Mouse (Mus musculus) embryonic facial prominence, embryonic 11.5 days (tissue): Measurements from ENCODE around the gene Gm49673. TPM values are rescaled to one million over a fixed set of nuclear protein-coding genes. Genes with fewer than 3 reads are reported as not detected.
"Not testable (repeated sequence)": the region's sequence is repeated elsewhere in the genome, so short reads cannot be mapped to it uniquely, and the experiment has no call there.

ENCODE experiments used
- ATAC-seq: fragments of 200-750 bp; cut with Nextera tagmentation; replicated peaks from 2 replicates; pipeline ENCODE4 v1.8.0; 2017; ENCODE audit warnings: low read depth; ENCODE audit not compliant: insufficient number of reproducible peaks, low FRiP score, low TSS enrichment
- DNase-seq: peaks from one replicate; pipeline ENCODE4 v3.0.0-alpha.2; 2015; ENCODE audit warnings: low spot score
- H3K27ac ChIP-seq: fragments of 300-500 bp; sonication (generic); replicated peaks from 2 replicates; pipeline ENCODE4 v1.5.1; 2014; ENCODE audit warnings: mild to moderate bottlenecking, low read depth, low read length, control low read depth
- H3K27me3 ChIP-seq: fragments of 300-500 bp; sonication (generic); 2 replicates; pipeline ENCODE4 v1.6.1; 2014; ENCODE audit warnings: mild to moderate bottlenecking, low read length, moderate library complexity, mixed read lengths; ENCODE audit not compliant: control insufficient read depth, insufficient read depth
- H3K36me3 ChIP-seq: fragments of 300-500 bp; sonication (generic); replicated peaks from 2 replicates; pipeline ENCODE4 v1.6.1; 2014; ENCODE audit warnings: low read depth, mild to moderate bottlenecking, low read length, moderate library complexity, mixed read lengths; ENCODE audit not compliant: control insufficient read depth, insufficient read depth
- H3K4me1 ChIP-seq: fragments of 300-500 bp; sonication (generic); 2 replicates; pipeline ENCODE4 v1.6.1; 2014; ENCODE audit warnings: low read length, mixed read lengths; ENCODE audit not compliant: control insufficient read depth, insufficient read depth
- H3K4me2 ChIP-seq: fragments of 300-500 bp; sonication (generic); 2 replicates; pipeline ENCODE4 v1.6.1; 2014; ENCODE audit warnings: low read depth, mild to moderate bottlenecking, control low read depth, low read length, moderate library complexity
- H3K4me3 ChIP-seq: fragments of 300-500 bp; sonication (generic); 2 replicates; pipeline ENCODE4 v1.5.1; 2014; ENCODE audit warnings: low read depth, low read length, control low read depth
- H3K9ac ChIP-seq: fragments of 300-500 bp; sonication (generic); replicated peaks from 2 replicates; pipeline ENCODE4 v1.6.1; 2014; ENCODE audit warnings: mild to moderate bottlenecking, control low read depth, low read length
- H3K9me3 ChIP-seq: fragments of 300-500 bp; sonication (generic); replicated peaks from 2 replicates; pipeline ENCODE4 v1.6.1; 2016; ENCODE audit warnings: mild to moderate bottlenecking, low read length, inconsistent platforms, mixed read lengths; ENCODE audit not compliant: control insufficient read depth
- whole genome bisulfite sequencing: fragments of 180-500 bp; shearing (Covaris S2); extraction: QIAGEN DNeasy Blood & Tissue Kit; methylation state at CpG from one replicate; pipeline ENCODE4 v1.1.7; 2014; 5-methylcytosine and 5-hydroxymethylcytosine counted together
- polyA plus RNA-seq: library from polyadenylated mRNA; unstranded; fragments of >200 nt; fragmentation: Nextera tagmentation; extraction: Ambion mirVana; gene quantifications from 2 replicates; pipeline ENCODE4 v1.2.1, GENCODE M21; 2014

Gene Gm49673
- polyA plus RNA-seq, 1 experiment from 2014 or later, result 0.25 TPM

DNA sequence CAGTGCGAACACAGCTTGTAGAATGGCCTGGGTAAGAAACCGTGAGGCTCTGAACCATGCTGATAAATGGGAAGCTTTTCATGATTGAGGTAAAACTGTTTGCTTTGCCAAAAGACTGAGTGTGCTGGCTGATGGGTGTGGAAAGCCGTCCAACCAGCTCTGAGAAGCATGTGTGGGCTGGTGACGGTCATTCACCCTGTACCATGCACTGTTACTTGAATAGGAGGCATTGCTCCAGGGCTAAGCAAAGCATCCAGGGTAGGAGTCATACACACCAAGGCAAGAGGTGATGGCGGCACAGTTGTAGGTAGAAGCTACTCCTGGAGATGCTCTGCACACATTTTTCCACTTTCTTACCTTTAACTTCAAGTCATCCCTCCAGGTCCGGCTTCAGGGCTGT lies 23.0 kb downstream of the Gm49673 start:
- H3K27ac ChIP-seq, H3K9ac ChIP-seq, H3K4me3 ChIP-seq, H3K4me1 ChIP-seq, H3K27me3 ChIP-seq, ATAC-seq, DNase-seq, H3K36me3 ChIP-seq, H3K9me3 ChIP-seq, H3K4me2 ChIP-seq: not testable (repeated sequence)
- WGBS, result 86% methylated on average over 1 of the region's 6 CpGs

DNA sequence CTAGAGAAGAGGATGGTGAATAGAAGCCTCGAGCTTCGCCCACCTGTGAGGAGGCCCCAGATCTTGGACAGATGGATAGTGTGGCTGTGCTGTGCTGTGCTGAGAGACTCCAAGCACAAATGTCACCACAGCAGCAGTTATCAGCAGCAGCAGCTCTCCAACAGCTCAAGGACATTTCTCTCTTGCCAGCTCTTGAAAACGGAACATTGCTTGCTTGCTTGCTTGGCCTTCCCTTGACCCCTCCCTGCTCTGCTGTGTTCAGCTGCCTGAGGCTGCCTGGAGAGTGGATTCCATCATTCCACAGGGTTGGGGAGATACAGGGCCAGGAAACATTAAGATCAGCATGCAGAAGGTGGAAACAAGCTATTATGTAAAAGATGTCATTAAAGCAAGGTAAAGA lies 24.6 kb downstream of the Gm49673 start:
- H3K4me1 ChIP-seq, H3K27ac ChIP-seq, H3K4me2 ChIP-seq, DNase-seq, H3K4me3 ChIP-seq, H3K9ac ChIP-seq, H3K27me3 ChIP-seq, H3K36me3 ChIP-seq, H3K9me3 ChIP-seq, ATAC-seq: not testable (repeated sequence)
- no CpG with 5 or more reads among the region's 3 CpGs for WGBS

- WGBS, result no CpG with 5 or more reads among the region's 6 CpGs
- H3K27ac ChIP-seq, result not testable (repeated sequence)
Observed at GRCm38 (mm10) chr17:8116928-8117327, 30.7 kb downstream of the Gm49673 start.

DNA sequence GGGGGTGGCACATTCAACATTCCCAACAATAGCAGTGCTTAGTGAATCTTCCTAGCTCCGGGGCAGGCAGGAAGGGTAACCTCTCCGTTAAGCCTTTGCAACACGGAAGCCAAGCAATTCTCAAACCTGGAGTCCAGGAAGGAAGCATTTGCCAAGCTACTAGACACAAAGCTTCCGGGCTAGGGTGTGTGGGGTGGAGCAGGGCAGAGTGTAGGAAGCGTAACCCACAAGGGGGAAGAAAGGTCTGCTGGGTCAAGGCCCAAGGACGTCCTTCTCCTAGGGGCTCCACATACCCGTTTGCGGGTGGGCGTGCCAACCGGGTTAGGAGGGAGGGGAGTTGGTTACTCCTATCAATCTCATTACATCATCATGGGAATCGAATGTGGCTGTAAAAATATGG lies 31.2 kb downstream of the Gm49673 start:
- H3K9me3 ChIP-seq, H3K36me3 ChIP-seq, H3K27me3 ChIP-seq, DNase-seq, H3K9ac ChIP-seq, H3K4me3 ChIP-seq, H3K4me2 ChIP-seq, H3K27ac ChIP-seq, H3K4me1 ChIP-seq, ATAC-seq: not testable (repeated sequence)
- 79% methylated on average over 6 of the region's 11 CpGs for WGBS

More at GRCm38 (mm10) chr17:8116928-8117327, 30.7 kb downstream of the Gm49673 start:
- H3K9ac ChIP-seq, H3K4me1 ChIP-seq, H3K9me3 ChIP-seq, H3K36me3 ChIP-seq, DNase-seq, H3K4me3 ChIP-seq, ATAC-seq, H3K27me3 ChIP-seq, H3K4me2 ChIP-seq: not testable (repeated sequence)

DNA sequence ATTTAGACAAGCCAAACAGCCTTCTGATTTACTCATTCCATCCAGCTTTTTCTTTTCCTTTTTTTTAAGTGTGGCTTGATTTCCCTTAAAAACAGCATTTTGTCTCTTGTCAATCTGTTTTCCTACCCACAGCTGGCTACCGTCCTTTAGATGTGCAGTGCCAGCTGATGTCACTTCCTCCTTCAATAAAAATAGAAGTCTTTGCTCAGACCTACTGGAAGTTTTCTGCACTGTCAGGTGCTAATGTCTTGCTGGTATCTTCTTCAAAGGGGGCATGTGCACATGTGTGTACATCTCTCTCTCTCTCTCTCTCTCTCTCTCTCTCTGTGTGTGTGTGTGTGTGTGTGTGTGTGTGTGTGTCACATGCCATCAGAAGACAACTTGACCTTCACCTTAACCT lies 35.4 kb downstream of the Gm49673 start:
- not testable (repeated sequence) for H3K27me3 ChIP-seq, H3K36me3 ChIP-seq, H3K4me2 ChIP-seq, H3K9me3 ChIP-seq, H3K4me3 ChIP-seq, ATAC-seq, H3K4me1 ChIP-seq, DNase-seq, H3K9ac ChIP-seq, H3K27ac ChIP-seq
- no CpG with 5 or more reads among the region's 1 CpGs for WGBS

- not testable (repeated sequence) for H3K27me3 ChIP-seq, H3K9me3 ChIP-seq, H3K9ac ChIP-seq, H3K4me3 ChIP-seq, H3K27ac ChIP-seq, H3K4me1 ChIP-seq, DNase-seq, H3K4me2 ChIP-seq, ATAC-seq, H3K36me3 ChIP-seq
- WGBS, result 48% methylated on average over 3 of the region's 6 CpGs
Observed at GRCm38 (mm10) chr17:8101297-8101609, 46.3 kb downstream of the Gm49673 start.

DNA sequence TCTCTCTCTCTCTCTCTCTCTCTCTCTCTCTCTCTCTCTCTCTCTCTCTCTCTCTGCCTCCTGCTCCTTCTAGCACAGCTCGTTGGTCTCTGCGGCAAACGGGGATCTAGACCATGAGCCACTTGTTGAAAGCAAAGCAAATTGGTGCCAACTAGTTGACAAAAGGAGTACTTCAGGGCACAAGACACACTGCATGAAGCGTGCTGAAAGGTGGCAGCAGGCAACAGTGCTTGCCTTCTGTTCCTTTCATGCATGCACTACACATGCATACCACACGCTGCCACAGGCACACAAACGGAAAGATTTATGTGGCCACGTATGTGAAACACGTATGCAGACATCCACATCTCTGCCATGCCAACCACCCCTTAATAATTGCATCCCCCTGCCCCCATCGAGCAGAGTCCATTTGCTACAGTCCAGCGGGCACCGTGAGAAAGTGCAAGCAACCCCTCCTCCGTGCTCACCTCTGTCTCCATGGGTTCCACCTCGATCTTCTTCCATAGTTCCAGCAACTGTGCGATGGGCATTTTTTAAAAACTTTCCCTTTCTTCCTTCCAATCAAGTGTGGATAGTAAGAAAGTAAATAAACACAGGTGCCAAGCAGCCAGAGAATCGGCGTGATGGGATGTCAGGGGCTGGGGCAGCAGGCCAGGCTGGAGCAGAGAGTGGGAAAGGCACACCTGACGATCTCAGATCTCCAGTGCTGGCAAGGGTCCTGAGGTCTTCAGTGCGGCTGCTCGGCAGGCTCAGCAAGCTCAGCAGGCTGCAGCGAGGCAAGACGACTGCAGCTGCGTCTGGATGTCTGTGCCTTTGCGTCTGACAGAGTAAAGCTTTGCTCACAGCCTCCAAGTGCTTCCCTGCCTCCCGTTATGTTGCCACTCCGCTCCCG lies 46.9 kb downstream of the Gm49673 start:
- WGBS, result 54% methylated on average over 6 of the region's 26 CpGs
- H3K4me2 ChIP-seq, ATAC-seq: not testable (repeated sequence)

DNA sequence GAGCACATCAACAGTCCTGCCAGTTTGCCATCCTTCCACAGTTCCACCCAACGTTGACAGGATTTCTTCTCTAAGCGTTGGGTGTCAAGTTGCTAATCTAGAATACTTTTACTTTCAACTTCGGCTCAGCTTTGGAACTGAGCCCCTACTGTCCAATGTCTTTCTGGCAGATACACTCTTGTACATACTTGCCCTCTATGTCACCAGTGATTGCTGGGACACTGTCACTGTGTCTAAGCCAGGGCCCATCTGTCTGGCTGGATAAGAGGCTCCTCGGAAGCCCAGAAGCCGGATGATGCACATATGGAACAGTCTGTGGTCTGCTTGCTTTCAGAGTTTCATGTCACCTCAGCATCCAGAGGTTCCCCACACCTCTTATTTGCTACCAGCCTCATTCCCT lies 51.4 kb downstream of the Gm49673 start:
- 62% methylated on average over 4 of the region's 5 CpGs for WGBS
- H3K27me3 ChIP-seq, H3K9ac ChIP-seq, H3K9me3 ChIP-seq, H3K27ac ChIP-seq, ATAC-seq, H3K4me3 ChIP-seq, DNase-seq, H3K36me3 ChIP-seq, H3K4me1 ChIP-seq, H3K4me2 ChIP-seq: not testable (repeated sequence)

More for the DNA sequence above, 46.9 kb downstream of the Gm49673 start:
- H3K27me3 ChIP-seq, H3K9me3 ChIP-seq, DNase-seq, H3K36me3 ChIP-seq, H3K9ac ChIP-seq, H3K27ac ChIP-seq, H3K4me1 ChIP-seq, H3K4me3 ChIP-seq: not testable (repeated sequence)
